In genomic region chr13:102586215-102586614, GRCm38 (mm10) we compare ENCODE assay signal across 24 mouse cellular contexts.
DNase-seq lines count a peak whose midpoint lies in the region; ATAC-seq and TF ChIP-seq lines count a peak whose summit lies in the region.
"Had no signal": no experiment of that assay in that cellular context is flagged by ENCODE, and none has a peak within 500 bp of the region (broad histone marks: within the 10 kb centered on the region; RNA-seq: fewer than 3 reads in every experiment).

No protein-coding gene starts in this region.

- H3K27me3 ChIP-seq in heart, postnatal 0 days (ENCODE audit: control insufficient read depth, insufficient read depth, low read length) = no peaks in the 10 kb centered on the region
- no peaks in the 10 kb centered on the region for H3K27me3 ChIP-seq in heart, embryonic 10.5 days (ENCODE audit: insufficient read depth, poor library complexity, severe bottlenecking)
- no peaks in the 10 kb centered on the region for H3K27me3 ChIP-seq in intestine, postnatal 0 days (replicated peaks; ENCODE audit: control insufficient read depth, insufficient read depth, low read length)
- H3K27me3 ChIP-seq: forebrain, embryonic 13.5 days; heart, embryonic 15.5 days; hindbrain, embryonic 15.5 days; kidney, embryonic 15.5 days; lung, embryonic 15.5 days; neural tube, embryonic 12.5 days had no signal

- H3K4me1 ChIP-seq in heart, postnatal 0 days (ENCODE audit: control insufficient read depth, insufficient read depth) = peaks cover 7% of the 10 kb centered on the region
- H3K4me1 ChIP-seq in heart, embryonic 10.5 days = peaks cover 4% of the 10 kb centered on the region; the same call in 1 of the 2 replicates
- no peaks in the 10 kb centered on the region for H3K4me1 ChIP-seq in intestine, postnatal 0 days (replicated peaks; ENCODE audit: control insufficient read depth, insufficient read depth, low read length)
- H3K4me1 ChIP-seq: hindbrain, embryonic 10.5 days had no signal

- H3K4me2 ChIP-seq in heart, postnatal 0 days (ENCODE audit: low read depth, low read length) = no peak overlapping the region
- H3K4me2 ChIP-seq in intestine, postnatal 0 days (replicated peaks; ENCODE audit: low read depth) = no peak overlapping the region
- H3K4me2 ChIP-seq: forebrain, embryonic 13.5 days; heart, embryonic 15.5 days; hindbrain, embryonic 15.5 days; kidney, embryonic 15.5 days; limb, embryonic 13.5 days; liver, embryonic 11.5 days; lung, embryonic 15.5 days; neural tube, embryonic 12.5 days had no signal

- 47% methylated on average over 6 of the region's 6 CpGs for WGBS in heart, postnatal 0 days
- WGBS in heart, embryonic 10.5 days = 79% methylated on average over 6 of the region's 6 CpGs
- WGBS in intestine, postnatal 0 days = 72% methylated on average over 6 of the region's 6 CpGs

- no peak overlapping the region for H3K9ac ChIP-seq in heart, postnatal 0 days (replicated peaks; ENCODE audit: low read depth, low read length)
- no peak overlapping the region for H3K9ac ChIP-seq in intestine, postnatal 0 days (ENCODE audit: low read depth, low read length)
- H3K9ac ChIP-seq: forebrain, embryonic 13.5 days; heart, embryonic 15.5 days; hindbrain, embryonic 15.5 days; kidney, embryonic 15.5 days; limb, embryonic 13.5 days; lung, embryonic 15.5 days; neural tube, embryonic 12.5 days had no signal

- H3K27ac ChIP-seq in heart, postnatal 0 days (ENCODE audit: low read depth) = no peak overlapping the region
- H3K27ac ChIP-seq in heart, embryonic 10.5 days = no peak overlapping the region
- no peak overlapping the region for H3K27ac ChIP-seq in intestine, postnatal 0 days (ENCODE audit: low read depth, low read length)
- H3K27ac ChIP-seq: forebrain, embryonic 13.5 days; heart, embryonic 15.5 days; hindbrain, embryonic 10.5 days; hindbrain, embryonic 15.5 days; kidney, embryonic 15.5 days; limb, embryonic 13.5 days; lung, embryonic 15.5 days; midbrain, embryonic 10.5 days; neural tube, embryonic 12.5 days had no signal

- H3K4me3 ChIP-seq in heart, postnatal 0 days (ENCODE audit: low read depth, low read length) = no peak overlapping the region
- H3K4me3 ChIP-seq in heart, embryonic 10.5 days = no peak overlapping the region
- H3K4me3 ChIP-seq in intestine, postnatal 0 days (ENCODE audit: low read depth, low read length) = no peak overlapping the region
- H3K4me3 ChIP-seq: forebrain, embryonic 13.5 days; heart, embryonic 15.5 days; hindbrain, embryonic 10.5 days; hindbrain, embryonic 15.5 days; kidney, embryonic 15.5 days; limb, embryonic 13.5 days; lung, embryonic 15.5 days; midbrain, embryonic 10.5 days; myocyte; neural tube, embryonic 12.5 days had no signal

- no peaks in the 10 kb centered on the region for H3K9me3 ChIP-seq in heart, postnatal 0 days (replicated peaks; ENCODE audit: control insufficient read depth, low read length)
- no peaks in the 10 kb centered on the region for H3K9me3 ChIP-seq in heart, embryonic 10.5 days
- no peaks in the 10 kb centered on the region for H3K9me3 ChIP-seq in intestine, postnatal 0 days (ENCODE audit: control insufficient read depth)
- H3K9me3 ChIP-seq: forebrain, embryonic 13.5 days; G1E; heart, embryonic 15.5 days; hindbrain, embryonic 10.5 days; hindbrain, embryonic 15.5 days; kidney, embryonic 15.5 days; limb, embryonic 13.5 days; lung, embryonic 15.5 days; midbrain, embryonic 10.5 days; neural tube, embryonic 12.5 days had no signal

- TF ChIP-seq CTCF in heart, postnatal 0 days (IDR thresholded peaks at IDR 0.05; ENCODE audit: low read depth) = no peak
- no peak for TF ChIP-seq CTCF in intestine, postnatal 0 days (IDR thresholded peaks at IDR 0.05; ENCODE audit: low read depth)

- TF ChIP-seq EP300 in heart, postnatal 0 days (IDR thresholded peaks at IDR 0.05; ENCODE audit: low read depth) = no peak

- H3K36me3 ChIP-seq in heart, postnatal 0 days (replicated peaks; ENCODE audit: control insufficient read depth, insufficient read depth, low read length) = no peaks in the 10 kb centered on the region
- no peaks in the 10 kb centered on the region for H3K36me3 ChIP-seq in heart, embryonic 10.5 days
- no peaks in the 10 kb centered on the region for H3K36me3 ChIP-seq in intestine, postnatal 0 days (ENCODE audit: control insufficient read depth, insufficient read depth)
- H3K36me3 ChIP-seq: G1E; heart, embryonic 15.5 days; hindbrain, embryonic 10.5 days; hindbrain, embryonic 15.5 days; kidney, embryonic 15.5 days; limb, embryonic 13.5 days; lung, embryonic 15.5 days; midbrain, embryonic 10.5 days; neural tube, embryonic 12.5 days had no signal

- DNase-seq in adrenal gland, adult 8-10 months = peak; percentile 28
- DNase-seq in adrenal gland, adult 2 months = no peak
- no peak for DNase-seq in heart, postnatal 0 days (ENCODE audit: low spot score)
- DNase-seq in heart, embryonic 10.5 days (ENCODE audit: low spot score) = no peak
- peak; percentile 36 for DNase-seq in ovary, postnatal 36 days (ENCODE audit: low spot score)
- DNase-seq in ovary, postnatal 10 days (ENCODE audit: low spot score) = no peak
- DNase-seq: cerebellum, adult 8-10 months; cerebellum, postnatal 25 days; kidney, adult 18-20 months; thymus, postnatal 14 days had no signal

- peak; percentile 47 for ATAC-seq in heart, postnatal 0 days (ENCODE audit: insufficient read depth, low read depth)
- ATAC-seq in intestine, postnatal 0 days = no peak
- ATAC-seq: forebrain, embryonic 13.5 days; inflammation-experienced regulatory T-cells, adult 6 months had no signal

Comparison
In these comparisons a context has a peak if more than half of its experiments do, and no peak if none do; other contexts are left out.
1. DNase-seq: peak in adrenal gland, adult 8-10 months (single experiment) and ovary, postnatal 36 days (single experiment); none in adrenal gland, adult 2 months (single experiment), heart, postnatal 0 days (single experiment), heart, embryonic 10.5 days (single experiment) and ovary, postnatal 10 days (single experiment).